Mouse (Mus musculus): ENCODE measurements around the gene Fthl17e. TPM values are rescaled to one million over a fixed set of nuclear protein-coding genes. Genes with fewer than 3 reads are reported as not detected.

The Fthl17e gene
- polyA plus RNA-seq, 1 experiment from 2014 or later: not detected

Other genes starting within 250 kb of the Fthl17e start
- gene Ssxb5, start 229.8 kb upstream of the Fthl17e start, polyA plus RNA-seq (2014; fragmentation: Nextera tagmentation; extraction: Ambion mirVana): 0.39 TPM in 1 of 2 replicates, not detected in the other
- gene Gm6592, start 189.5 kb upstream of the Fthl17e start, polyA plus RNA-seq (2014; fragmentation: Nextera tagmentation; extraction: Ambion mirVana): not detected in 2 replicates
- not detected in 2 replicates for gene Gm5751, start 159.2 kb upstream of the Fthl17e start, polyA plus RNA-seq (2014; fragmentation: Nextera tagmentation; extraction: Ambion mirVana)
- gene B630019K06Rik, start 141.1 kb upstream of the Fthl17e start, polyA plus RNA-seq (2014; fragmentation: Nextera tagmentation; extraction: Ambion mirVana): 4.1 and 5.6 TPM in 2 replicates
- not detected in 2 replicates for gene Fthl17b, start 70.5 kb upstream of the Fthl17e start, polyA plus RNA-seq (2014; fragmentation: Nextera tagmentation; extraction: Ambion mirVana)
- gene Fthl17c, start 56.9 kb upstream of the Fthl17e start, polyA plus RNA-seq (2014; fragmentation: Nextera tagmentation; extraction: Ambion mirVana): not detected in 2 replicates
- gene Fthl17d, start 46.7 kb upstream of the Fthl17e start, polyA plus RNA-seq (2014; fragmentation: Nextera tagmentation; extraction: Ambion mirVana): not detected in 2 replicates
- gene Fthl17f, start 29.5 kb downstream of the Fthl17e start, polyA plus RNA-seq (2014; fragmentation: Nextera tagmentation; extraction: Ambion mirVana): not detected in 2 replicates
- not detected in 2 replicates for gene 4930402K13Rik, start 71.1 kb downstream of the Fthl17e start, polyA plus RNA-seq (2014; fragmentation: Nextera tagmentation; extraction: Ambion mirVana)
- gene Lancl3, start 166.4 kb downstream of the Fthl17e start, polyA plus RNA-seq (2014; fragmentation: Nextera tagmentation; extraction: Ambion mirVana): 0.59 and 0.77 TPM in 2 replicates
- gene Gm14862, start 223.4 kb downstream of the Fthl17e start, polyA plus RNA-seq (2014; fragmentation: Nextera tagmentation; extraction: Ambion mirVana): not detected in 2 replicates
- 1.1 and 2.0 TPM in 2 replicates for gene Xk, start 239.3 kb downstream of the Fthl17e start, polyA plus RNA-seq (2014; fragmentation: Nextera tagmentation; extraction: Ambion mirVana)